Mouse (Mus musculus): ENCODE measurements at regions not wholly inside any gene's neighbourhood (a gene's known extent, or its start where the extent isn't known, plus 50 kb on each side); places are given as distances from the start of the nearest gene placed in this dataset.

DNA sequence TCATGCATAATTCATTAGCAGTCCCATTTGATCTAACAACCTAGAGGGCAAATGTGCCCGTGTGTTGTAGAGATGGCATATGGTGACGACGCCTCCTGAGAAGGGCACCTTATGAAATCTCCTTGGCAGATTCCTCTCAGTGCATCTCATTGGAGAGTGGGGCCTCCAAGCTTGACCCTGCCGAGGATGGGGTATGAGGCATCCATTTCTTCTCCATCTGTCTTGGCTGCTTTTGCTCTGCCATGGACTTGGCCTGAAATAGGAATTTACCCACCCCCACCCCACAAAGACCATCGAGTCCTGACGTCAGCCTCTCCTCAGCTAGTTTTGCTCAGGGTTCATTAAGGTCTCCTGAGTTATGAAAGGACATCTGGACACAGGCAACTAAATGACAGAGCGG, 167.8 kb downstream of the Icos start:
- Histone ChIP-seq H3K27me3 (no peaks in the 10 kb centered on the region), H3K9me3 (replicated peaks) (no peaks in the 10 kb centered on the region), H3K4me3 (replicated peaks) (no peak overlapping the region), H3K36me3 (replicated peaks) (no peaks in the 10 kb centered on the region), H3K4me1 (replicated peaks) (no peaks in the 10 kb centered on the region), H3K9ac (no peak overlapping the region), H3K4me2 (no peak overlapping the region), H3K27ac (replicated peaks) (no peak overlapping the region)
- 56% methylated on average over 7 of the region's 7 CpGs for WGBS (ENCODE audit: insufficient replicate concordance)
- ATAC-seq (ENCODE audit: insufficient read depth) = no peak

DNA sequence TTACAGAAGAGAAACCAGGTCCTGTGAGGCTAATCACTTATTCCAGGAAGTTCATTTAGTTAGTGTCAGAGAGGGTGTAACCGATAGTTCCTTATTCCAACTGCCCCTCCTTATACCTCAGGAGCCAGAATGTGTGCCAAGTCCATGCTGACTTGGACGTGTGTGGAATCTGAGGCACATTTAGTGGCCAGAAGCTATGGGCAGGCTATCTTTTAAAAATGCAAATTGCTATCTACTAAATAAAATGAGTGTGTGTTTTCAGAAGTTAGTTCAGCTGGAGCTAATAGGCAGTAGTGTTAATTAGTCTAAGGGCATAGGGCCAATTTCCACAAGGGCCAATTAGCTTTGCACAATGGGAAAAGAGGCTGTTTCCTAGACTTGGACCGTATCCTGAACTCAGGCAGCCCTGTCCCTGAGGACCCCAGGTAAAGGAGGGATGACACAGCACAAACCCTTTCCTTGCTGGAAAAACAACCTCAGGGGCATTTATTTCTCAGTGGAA, 168.5 kb downstream of the Icos start:
- Histone ChIP-seq H3K4me3 (replicated peaks) (no peak overlapping the region), H3K27ac (replicated peaks) (no peak overlapping the region), H3K9me3 (replicated peaks) (no peaks in the 10 kb centered on the region), H3K9ac (no peak overlapping the region), H3K36me3 (replicated peaks) (no peaks in the 10 kb centered on the region), H3K4me2 (no peak overlapping the region), H3K27me3 (no peaks in the 10 kb centered on the region), H3K4me1 (replicated peaks) (no peaks in the 10 kb centered on the region)
- ATAC-seq (ENCODE audit: insufficient read depth) = no peak
- WGBS (ENCODE audit: insufficient replicate concordance) = 44% methylated on average over 3 of the region's 3 CpGs

DNA sequence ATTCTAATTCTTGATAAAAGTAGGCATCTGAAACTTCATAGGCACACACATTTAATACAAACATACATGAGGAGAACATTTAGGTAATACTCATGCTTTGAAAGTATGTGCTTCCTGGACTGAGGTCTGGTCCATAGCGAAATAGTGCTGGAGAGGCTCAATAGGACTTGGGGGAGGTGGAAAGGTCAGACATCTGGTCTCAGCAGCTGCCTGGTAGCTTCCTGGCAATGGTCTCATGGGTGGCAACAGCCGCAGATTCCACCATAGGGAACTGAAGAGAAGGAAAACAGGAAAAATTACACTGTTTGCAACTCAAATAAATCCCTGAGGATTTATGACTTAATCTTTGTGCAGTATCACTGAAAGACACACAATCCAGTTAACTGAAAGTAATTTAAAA, 174.0 kb downstream of the Icos start:
- Histone ChIP-seq H3K9me3 (replicated peaks) (no peaks in the 10 kb centered on the region), H3K4me3 (replicated peaks) (no peak overlapping the region), H3K4me2 (no peak overlapping the region), H3K4me1 (replicated peaks) (no peaks in the 10 kb centered on the region), H3K36me3 (replicated peaks) (no peaks in the 10 kb centered on the region), H3K9ac (no peak overlapping the region), H3K27ac (replicated peaks) (no peak overlapping the region), H3K27me3 (no peaks in the 10 kb centered on the region)
- ATAC-seq (ENCODE audit: insufficient read depth) = no peak
- WGBS (ENCODE audit: insufficient replicate concordance) = 51% methylated on average over 2 of the region's 2 CpGs

DNA sequence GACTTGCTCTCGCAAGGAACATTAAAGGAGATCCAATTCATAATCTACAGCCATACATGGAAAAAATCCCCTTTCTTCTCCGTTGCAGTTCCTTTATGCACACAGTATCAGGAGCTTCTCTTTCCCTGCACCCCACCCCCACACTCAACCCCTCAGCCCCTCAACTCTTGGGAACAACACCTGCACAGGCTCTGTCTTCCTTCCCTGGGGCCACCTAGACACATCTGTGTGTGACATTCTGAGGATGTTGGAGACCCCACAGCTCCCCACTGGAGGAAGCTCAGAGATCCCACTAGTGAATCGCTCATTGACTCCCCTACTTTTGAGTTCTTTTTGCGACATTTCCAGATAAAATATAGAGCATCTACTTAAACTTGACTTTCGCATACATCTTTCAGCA, 174.4 kb downstream of the Icos start:
- H3K4me3 ChIP-seq (replicated peaks) = no peak overlapping the region
- ATAC-seq (ENCODE audit: insufficient read depth) = no peak

DNA sequence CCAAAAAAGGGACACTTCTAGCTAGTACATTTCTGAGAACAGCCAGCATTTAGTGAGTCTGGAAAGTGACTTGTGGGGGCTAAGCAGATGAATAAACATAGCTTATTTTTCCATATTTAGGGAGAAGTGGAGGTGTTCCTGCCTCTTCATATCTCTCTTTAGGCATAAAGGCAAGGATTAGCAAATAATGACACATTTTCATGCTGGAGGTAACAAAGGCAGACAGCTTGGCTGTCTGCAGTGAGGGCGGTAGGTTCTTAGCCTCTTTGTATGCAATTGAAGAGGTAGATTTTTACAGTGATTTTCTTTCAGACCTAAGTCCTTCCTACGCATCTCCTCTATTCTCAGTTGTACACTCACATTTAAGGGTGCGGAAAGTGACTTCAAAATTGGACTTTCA, 176.5 kb downstream of the Icos start:
- Histone ChIP-seq H3K27ac (replicated peaks) (no peak overlapping the region), H3K9ac (no peak overlapping the region), H3K9me3 (replicated peaks) (no peaks in the 10 kb centered on the region), H3K4me1 (replicated peaks) (no peaks in the 10 kb centered on the region), H3K4me2 (no peak overlapping the region), H3K4me3 (replicated peaks) (no peak overlapping the region), H3K27me3 (no peaks in the 10 kb centered on the region), H3K36me3 (replicated peaks) (no peaks in the 10 kb centered on the region)
- 66% methylated on average over 3 of the region's 3 CpGs for WGBS (ENCODE audit: insufficient replicate concordance)
- no peak for ATAC-seq (ENCODE audit: insufficient read depth)

More for the DNA sequence above, 174.4 kb downstream of the Icos start:
- Histone ChIP-seq H3K9ac (no peak overlapping the region), H3K4me2 (no peak overlapping the region), H3K36me3 (replicated peaks) (no peaks in the 10 kb centered on the region), H3K27ac (replicated peaks) (no peak overlapping the region), H3K9me3 (replicated peaks) (no peaks in the 10 kb centered on the region), H3K27me3 (no peaks in the 10 kb centered on the region), H3K4me1 (replicated peaks) (no peaks in the 10 kb centered on the region)
- 57% methylated on average over 5 of the region's 5 CpGs for WGBS (ENCODE audit: insufficient replicate concordance)

DNA sequence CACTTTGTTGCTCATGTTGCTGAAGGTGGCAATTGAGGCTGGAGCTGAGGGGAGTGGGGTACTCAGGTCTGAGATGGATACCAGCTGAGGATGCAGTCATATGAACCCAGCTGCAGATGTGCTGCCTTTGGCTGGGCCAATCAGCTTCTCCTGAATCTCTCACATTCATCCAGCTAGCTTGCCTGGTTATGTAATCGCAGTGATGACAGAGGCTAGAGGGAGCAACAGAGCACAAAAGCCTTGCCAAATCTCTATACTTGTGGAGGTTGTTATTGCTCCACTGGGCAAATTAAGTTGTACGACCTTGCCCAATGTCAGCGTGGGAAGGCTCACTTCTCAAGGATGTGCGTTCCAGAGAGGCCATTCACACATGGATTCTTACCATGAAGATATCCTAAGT, 179.5 kb downstream of the Icos start:
- WGBS (ENCODE audit: insufficient replicate concordance) = 57% methylated on average over 4 of the region's 4 CpGs
- Histone ChIP-seq H3K4me3 (replicated peaks) (no peak overlapping the region), H3K9me3 (replicated peaks) (no peaks in the 10 kb centered on the region), H3K9ac (no peak overlapping the region), H3K27me3 (no peaks in the 10 kb centered on the region), H3K36me3 (replicated peaks) (no peaks in the 10 kb centered on the region), H3K27ac (replicated peaks) (no peak overlapping the region), H3K4me1 (replicated peaks) (no peaks in the 10 kb centered on the region), H3K4me2 (no peak overlapping the region)
- ATAC-seq (ENCODE audit: insufficient read depth) = no peak

DNA sequence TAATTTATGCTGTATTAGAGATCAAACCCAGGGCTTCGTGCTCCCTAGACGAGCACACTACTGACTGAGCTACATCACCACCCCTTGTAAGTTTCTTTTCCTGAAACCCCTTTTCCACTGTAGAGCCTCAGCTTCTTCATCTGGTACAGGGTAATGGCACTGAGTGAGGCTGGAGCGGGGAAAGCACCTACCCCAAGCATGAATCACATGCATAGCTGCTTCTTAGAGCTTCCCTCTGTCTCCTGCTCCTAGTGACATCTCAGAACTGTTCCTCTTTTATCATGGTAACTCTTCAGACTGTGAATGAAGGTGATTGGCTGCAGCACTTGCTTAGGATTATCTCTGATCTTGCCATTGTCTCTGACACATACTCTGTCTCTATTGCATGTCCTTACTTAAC, 182.8 kb downstream of the Icos start:
- Histone ChIP-seq H3K4me3 (replicated peaks) (no peak overlapping the region), H3K9ac (no peak overlapping the region), H3K9me3 (replicated peaks) (no peaks in the 10 kb centered on the region), H3K27me3 (no peaks in the 10 kb centered on the region), H3K36me3 (replicated peaks) (no peaks in the 10 kb centered on the region), H3K4me1 (replicated peaks) (no peaks in the 10 kb centered on the region), H3K4me2 (no peak overlapping the region), H3K27ac (replicated peaks) (no peak overlapping the region)
- ATAC-seq (ENCODE audit: insufficient read depth) = no peak
- 38% methylated on average over 3 of the region's 3 CpGs for WGBS (ENCODE audit: insufficient replicate concordance)

DNA sequence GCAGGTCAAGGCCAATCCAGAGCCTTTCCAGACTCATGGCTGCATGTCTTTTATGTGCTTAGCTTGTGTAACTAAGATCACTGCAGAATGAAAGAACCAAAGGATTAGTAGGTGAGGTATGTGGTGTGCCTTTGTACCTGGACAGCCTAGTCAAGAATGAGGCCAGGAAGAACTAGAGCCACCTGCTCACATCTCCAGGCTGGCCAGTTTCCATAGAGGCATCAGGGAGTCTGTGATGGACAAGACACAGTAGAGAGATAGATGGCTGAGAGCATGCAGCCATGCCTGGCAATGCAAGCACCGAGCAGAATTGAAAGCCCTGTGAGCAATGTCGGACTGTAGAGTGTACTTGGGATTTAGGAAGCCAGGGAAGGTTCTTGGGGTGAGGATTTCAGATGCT, 186.5 kb downstream of the Icos start:
- no peak for ATAC-seq (ENCODE audit: insufficient read depth)
- no peak overlapping the region for H3K4me2 ChIP-seq
- H3K9ac ChIP-seq = no peak overlapping the region
- no peaks in the 10 kb centered on the region for H3K9me3 ChIP-seq (replicated peaks)
- WGBS (ENCODE audit: insufficient replicate concordance) = 65% methylated on average over 2 of the region's 2 CpGs
- no peak overlapping the region for H3K27ac ChIP-seq (replicated peaks)
- no peak overlapping the region for H3K4me3 ChIP-seq (replicated peaks)
- no peaks in the 10 kb centered on the region for H3K4me1 ChIP-seq (replicated peaks)
- H3K36me3 ChIP-seq (replicated peaks) = no peaks in the 10 kb centered on the region
- no peaks in the 10 kb centered on the region for H3K27me3 ChIP-seq

DNA sequence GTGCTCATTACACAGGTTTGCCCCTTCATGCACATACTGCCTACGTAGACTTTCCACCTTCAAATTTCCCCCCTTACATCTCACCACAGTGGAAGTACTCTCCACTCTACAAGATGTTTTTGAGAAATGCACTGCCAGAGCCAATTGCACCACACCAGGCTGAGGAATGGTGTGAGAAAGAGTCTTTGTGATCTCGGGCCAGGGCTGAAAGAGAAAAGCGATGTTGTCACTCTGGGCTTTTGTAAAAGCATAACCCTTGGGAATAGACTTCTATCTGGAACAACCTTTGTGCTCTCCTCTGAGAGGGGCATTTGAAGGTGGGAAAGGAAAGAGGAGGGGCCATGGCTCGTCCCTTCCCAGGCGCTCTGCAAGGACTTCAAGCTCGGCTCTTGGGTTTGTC, 194.2 kb downstream of the Icos start:
- H3K27ac ChIP-seq (replicated peaks) = no peak overlapping the region
- H3K4me2 ChIP-seq = no peak overlapping the region
- H3K4me3 ChIP-seq (replicated peaks) = no peak overlapping the region
- H3K9me3 ChIP-seq (replicated peaks) = no peaks in the 10 kb centered on the region
- H3K36me3 ChIP-seq (replicated peaks) = no peaks in the 10 kb centered on the region
- no peaks in the 10 kb centered on the region for H3K4me1 ChIP-seq (replicated peaks)
- no peaks in the 10 kb centered on the region for H3K27me3 ChIP-seq
- ATAC-seq (ENCODE audit: insufficient read depth) = no peak
- no peak overlapping the region for H3K9ac ChIP-seq
- 70% methylated on average over 6 of the region's 6 CpGs for WGBS (ENCODE audit: insufficient replicate concordance)

DNA sequence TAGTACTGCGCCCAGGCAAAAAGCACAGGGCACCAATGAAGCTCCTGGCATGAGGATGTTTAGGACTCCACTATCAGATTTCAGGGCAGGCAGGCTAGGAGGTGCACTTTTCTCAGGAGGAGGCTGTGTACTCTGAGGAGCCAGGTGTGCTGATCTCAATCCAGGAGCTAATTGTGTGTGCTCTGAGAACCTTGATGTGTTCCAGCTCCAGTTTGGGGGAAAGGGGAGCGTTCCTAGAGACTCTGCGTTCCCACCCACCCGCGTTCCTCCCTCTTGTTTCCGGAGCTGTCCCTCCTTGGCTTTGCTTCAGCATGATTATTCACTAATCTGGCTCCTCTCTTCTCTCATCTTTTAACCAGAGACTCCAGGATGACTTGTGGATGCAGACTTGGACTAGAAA, 195.2 kb downstream of the Icos start:
- Histone ChIP-seq H3K4me3 (replicated peaks) (no peak overlapping the region), H3K9me3 (replicated peaks) (no peaks in the 10 kb centered on the region), H3K4me1 (replicated peaks) (no peaks in the 10 kb centered on the region), H3K36me3 (replicated peaks) (no peaks in the 10 kb centered on the region), H3K4me2 (no peak overlapping the region), H3K9ac (no peak overlapping the region), H3K27ac (replicated peaks) (no peak overlapping the region), H3K27me3 (no peaks in the 10 kb centered on the region)
- WGBS (ENCODE audit: insufficient replicate concordance) = 63% methylated on average over 6 of the region's 6 CpGs
- ATAC-seq (ENCODE audit: insufficient read depth) = no peak

DNA sequence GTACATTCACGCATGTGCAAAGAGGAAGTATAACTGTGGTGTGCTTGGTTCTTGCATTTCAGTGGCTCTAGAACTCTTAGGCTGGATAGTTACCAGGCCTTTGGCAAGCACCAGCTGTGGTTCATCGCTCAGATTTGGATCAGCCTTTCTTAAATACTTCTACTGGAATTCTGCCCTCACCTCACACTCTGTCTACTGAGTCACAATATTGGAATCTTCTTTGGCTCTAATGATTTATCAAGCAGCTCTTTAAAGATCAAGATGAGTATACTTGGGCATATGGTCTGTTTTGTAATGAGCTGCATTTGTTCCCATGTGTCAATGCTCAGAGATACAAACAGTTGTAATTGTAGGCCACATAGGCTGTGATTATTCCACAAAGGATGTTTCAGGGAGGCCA, 197.5 kb downstream of the Icos start:
- no peaks in the 10 kb centered on the region for H3K27me3 ChIP-seq
- no peak for ATAC-seq (ENCODE audit: insufficient read depth)

DNA sequence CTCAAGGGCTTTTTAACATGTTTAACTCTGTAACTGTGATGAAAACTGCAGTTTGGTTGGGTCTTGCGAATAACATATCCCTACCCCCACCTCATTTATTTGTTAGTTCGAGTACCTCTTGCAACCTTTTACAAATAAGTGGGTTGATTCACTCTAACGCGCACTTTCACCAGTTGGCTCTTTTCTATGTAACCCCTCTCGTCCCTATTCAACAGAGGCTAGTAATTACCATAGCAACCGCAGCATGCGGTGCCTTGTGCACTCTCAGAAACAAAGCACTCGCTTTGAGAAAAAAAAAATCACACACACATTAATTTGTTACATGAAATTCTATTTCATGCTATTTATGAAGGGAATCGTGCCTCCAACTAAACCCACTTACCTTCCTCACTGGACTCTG, 201.7 kb downstream of the Icos start:
- WGBS (ENCODE audit: insufficient replicate concordance) = 70% methylated on average over 9 of the region's 9 CpGs
- Histone ChIP-seq H3K36me3 (replicated peaks) (no peaks in the 10 kb centered on the region), H3K9me3 (replicated peaks) (no peaks in the 10 kb centered on the region), H3K4me3 (replicated peaks) (no peak overlapping the region), H3K4me2 (no peak overlapping the region), H3K27ac (replicated peaks) (no peak overlapping the region), H3K4me1 (replicated peaks) (no peaks in the 10 kb centered on the region), H3K27me3 (no peaks in the 10 kb centered on the region), H3K9ac (no peak overlapping the region)
- ATAC-seq (ENCODE audit: insufficient read depth) = no peak

More for the DNA sequence above, 197.5 kb downstream of the Icos start:
- 63% methylated on average over 2 of the region's 2 CpGs for WGBS (ENCODE audit: insufficient replicate concordance)
- Histone ChIP-seq H3K27ac (replicated peaks) (no peak overlapping the region), H3K36me3 (replicated peaks) (no peaks in the 10 kb centered on the region), H3K4me1 (replicated peaks) (no peaks in the 10 kb centered on the region), H3K4me3 (replicated peaks) (no peak overlapping the region), H3K4me2 (no peak overlapping the region), H3K9me3 (replicated peaks) (no peaks in the 10 kb centered on the region), H3K9ac (no peak overlapping the region)

All from liver, embryonic 15.5 days (tissue).